Mouse (Mus musculus) urinary bladder, postnatal 36 days (tissue): ENCODE data around the gene Pla2g2d.

Experiments
- DNase-seq, 2 experiments: peaks; one replicate each; pipeline ENCODE4 v3.0.0; 2022; ENCODE audit warnings: low spot score in 2 of 2, mixed read lengths in 1 of 2

The Pla2g2d gene

DNA sequence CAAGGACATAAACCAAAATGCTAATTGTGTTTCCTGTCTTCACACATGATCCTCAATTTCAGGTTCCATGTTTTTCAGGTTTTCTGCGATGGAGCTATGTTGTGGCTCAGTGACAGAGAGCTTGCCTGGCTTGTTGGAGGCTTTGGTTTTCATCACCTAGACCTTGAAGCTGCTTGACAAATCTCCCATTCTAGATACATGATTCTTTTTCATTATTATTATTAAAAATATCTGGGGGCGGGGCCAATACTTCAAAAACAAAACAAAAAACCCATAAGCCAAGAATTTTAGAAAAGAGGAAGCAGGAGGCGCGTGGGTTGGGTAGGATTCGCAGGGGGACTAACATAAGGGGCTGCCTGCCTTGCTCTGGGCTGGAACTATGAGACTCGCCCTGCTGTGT is at the start of gene Pla2g2d:
TSS of gene Pla2g2d (plus strand) at position 301 of the 400 bp plus-strand sequence.
- no peak for DNase-seq

DNA sequence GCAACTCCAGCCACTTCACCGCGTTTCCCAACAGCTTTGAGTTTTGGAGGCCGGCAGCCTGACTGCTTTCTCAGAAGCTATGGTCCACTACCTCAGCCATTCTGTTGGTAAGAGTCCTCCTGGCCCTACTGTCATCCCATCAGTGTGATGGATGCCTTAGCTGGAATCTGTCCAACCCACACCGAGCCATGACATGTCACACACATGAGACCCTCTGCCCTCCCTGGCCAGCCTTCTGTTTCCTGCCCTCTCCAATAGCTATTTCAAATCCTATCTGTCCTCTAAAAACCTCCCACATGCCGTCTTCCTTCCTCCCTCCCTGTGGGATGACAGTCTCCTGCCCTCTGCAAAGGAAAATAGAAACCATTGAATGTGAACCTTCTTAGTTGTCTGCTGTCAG is 49.8 kb upstream of the Pla2g2d start:
- no peak for DNase-seq

DNA sequence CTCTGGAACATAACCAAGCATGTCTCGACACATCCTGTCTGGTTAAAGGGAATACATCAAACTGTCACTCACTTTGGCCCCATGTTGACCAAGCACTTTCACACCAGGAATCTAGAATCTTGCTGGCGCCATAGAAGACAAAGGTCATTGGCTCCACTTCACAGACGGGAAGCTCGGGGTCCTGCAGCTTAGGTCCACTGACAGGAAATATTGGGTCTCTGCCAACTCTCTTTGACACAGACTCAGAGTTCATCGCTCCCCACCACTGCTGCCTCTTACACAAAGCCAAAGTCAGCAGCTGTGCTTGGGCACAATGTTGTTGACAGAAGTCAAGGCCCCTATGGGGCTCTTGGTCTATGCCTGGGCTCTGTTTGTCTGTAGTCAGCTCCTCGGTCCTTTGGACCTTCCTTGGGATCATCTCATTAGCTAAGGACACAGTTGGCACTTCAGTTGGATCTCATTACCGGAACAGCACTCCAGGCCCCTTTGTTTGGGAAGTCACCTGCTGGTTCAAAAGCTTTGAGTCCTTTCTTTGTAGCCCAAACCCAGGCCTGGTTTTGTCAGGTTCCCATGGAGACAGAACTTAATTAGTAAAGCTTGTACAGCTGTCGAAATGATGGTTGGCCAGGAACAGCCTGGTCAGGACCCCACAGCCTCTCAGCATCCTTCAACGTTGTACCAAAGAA is 46.4 kb upstream of the Pla2g2d start:
- DNase-seq = peak in 1 of 2 experiments; percentile 12

DNA sequence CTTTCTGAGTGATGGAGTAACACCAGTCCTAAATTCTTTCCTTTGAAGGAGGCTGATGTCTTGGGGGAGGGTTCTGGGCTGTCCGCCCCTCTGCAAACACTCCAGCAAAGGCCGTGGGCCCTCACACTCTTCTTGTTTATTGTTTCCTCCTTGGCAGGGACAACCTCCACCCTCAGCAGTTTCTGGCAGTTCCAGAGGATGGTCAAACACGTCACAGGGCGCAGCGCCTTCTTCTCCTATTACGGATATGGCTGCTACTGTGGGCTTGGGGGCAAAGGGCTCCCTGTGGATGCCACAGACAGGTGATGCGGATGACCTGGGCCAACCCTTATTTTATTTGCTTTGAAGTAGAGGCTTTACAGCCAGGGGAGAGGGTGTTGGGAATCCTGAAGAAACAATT is 41.4 kb upstream of the Pla2g2d start:
- DNase-seq = no peak

DNA sequence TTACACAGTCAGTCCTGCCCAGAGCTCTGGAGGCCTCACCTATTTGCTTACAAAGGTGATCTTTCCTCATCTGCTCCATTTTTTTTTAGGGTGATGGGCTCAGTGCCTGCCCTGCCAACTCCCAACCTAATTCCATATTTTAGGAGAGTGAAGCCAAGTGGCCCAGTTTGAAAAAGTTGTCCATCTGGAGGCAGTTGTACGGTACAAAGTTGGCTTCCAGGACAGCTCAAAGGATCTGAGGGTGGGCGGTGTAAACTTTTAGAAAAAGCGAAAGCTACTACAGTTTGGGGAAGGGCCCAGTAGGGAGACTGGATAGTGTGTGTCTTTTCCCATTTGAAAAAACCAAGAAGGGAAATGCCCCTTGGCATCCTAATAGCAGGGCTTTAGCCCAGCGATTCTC is 40.7 kb upstream of the Pla2g2d start:
- DNase-seq = no peak

DNA sequence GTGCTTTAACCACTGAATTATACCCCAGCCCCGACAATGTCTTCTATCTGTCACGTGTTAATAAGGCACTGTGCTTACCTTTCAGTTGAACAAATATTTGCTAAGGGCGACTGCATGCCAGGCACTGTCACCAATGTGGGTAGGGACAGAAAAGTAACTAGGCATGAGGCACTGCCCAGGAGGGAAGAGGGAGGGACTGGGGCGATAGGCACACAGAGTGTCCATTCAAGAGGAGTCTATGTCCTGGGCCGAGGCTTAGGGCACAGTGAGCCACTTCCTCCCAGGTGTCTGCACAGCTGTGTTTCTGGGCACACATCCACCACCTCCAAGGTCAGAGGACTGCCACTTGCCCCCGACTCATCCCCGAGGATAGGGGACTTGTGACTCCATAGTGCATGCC is 38.5 kb upstream of the Pla2g2d start, which contains the start of gene Ubxn10:
TSS of gene Ubxn10 (minus strand) at position 137 of the 400 bp plus-strand sequence.
- DNase-seq = peak; percentile 57 to 61

DNA sequence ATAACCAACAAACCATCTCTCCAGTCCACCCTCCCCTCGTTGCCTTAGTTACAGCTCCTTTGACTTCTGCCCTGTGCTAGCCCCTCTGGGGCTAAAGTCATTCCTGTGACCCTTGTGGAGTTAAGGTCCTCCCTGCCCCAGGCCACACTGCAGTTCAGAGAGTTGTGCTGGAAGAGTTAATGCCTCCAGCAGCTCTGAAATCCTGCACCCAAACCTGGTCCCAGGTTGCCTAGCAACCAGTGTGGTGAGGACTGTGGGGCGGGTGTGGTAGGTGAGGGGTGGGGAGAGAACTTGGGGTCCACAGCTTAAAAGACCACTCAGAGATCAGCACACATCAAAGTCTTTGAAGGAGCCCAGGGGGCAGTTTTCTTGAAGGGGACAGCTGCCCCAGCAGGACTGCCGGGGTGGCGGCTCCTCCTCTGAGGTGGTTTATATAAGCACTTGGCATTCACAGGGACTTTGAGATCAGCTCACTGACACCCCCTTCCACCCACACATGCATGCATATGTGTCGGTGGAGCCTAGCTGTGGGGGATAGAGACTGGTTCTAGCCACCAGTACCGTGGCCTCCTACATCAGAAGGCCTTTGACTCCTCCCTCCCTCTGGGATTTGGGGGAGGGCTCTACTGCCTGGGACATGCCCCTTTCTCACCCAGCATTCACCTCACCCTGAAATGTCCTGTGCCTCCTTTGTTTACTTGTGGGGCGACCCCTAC is 36.2 kb upstream of the Pla2g2d start:
- no peak for DNase-seq

DNA sequence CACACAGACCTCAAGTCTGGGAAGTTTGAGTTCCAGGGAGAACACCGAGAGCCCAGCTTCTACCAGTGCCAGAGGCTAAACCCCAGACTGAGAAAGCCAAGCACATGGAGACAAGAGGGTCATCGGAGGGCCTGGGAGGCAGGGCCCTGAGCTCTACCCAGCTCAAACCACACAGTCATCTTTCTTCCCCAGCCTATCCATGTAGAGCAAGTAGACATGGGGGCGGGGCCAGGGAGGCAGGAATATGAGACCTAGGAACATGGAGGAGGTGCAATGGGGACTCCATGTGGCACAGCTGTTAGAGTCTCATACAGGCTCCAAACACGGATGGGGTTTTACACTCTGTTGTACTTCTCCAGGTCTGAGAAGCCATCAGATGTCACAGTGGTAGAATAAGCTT is 29.7 kb upstream of the Pla2g2d start:
- no peak for DNase-seq

DNA sequence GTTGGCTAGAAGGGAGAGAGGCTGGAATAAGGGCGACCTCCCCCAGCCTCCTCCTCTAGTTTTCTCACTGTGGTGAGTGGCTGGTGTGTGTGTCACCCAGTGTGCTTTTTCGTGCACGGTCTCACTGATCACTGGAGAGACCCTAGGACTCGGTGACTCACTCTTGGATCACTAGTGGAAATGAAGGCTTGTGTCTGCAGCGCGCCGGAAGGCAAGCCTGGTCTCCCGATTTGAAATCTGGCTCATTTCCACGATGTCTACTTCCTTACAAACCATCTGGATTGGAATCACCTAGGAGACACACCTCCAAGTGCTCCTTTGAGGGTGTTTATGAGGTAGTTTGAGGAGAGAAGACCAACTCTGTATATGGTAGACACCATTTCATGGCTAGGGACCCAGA is 28.7 kb upstream of the Pla2g2d start:
- DNase-seq = no peak

DNA sequence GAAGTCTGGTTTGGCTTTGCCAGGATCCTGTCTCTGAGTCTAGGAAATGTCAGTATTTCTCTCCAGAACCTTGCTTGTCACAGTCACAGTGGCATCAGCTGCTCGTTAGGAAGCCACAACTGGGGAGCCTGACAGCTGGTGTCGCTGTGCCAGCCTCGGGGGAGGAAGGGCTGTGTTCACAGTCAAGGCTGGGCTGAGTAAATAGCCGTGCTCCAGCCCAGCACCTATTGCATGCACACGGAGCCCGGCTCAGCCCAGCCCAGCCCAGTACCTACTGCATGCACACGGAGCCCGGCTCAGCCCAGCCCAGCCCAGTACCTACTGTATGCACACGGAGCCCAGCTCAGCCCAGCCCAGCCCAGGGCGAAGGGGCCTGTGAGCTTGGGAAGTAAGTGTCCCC is 27.7 kb upstream of the Pla2g2d start:
- no peak for DNase-seq

DNA sequence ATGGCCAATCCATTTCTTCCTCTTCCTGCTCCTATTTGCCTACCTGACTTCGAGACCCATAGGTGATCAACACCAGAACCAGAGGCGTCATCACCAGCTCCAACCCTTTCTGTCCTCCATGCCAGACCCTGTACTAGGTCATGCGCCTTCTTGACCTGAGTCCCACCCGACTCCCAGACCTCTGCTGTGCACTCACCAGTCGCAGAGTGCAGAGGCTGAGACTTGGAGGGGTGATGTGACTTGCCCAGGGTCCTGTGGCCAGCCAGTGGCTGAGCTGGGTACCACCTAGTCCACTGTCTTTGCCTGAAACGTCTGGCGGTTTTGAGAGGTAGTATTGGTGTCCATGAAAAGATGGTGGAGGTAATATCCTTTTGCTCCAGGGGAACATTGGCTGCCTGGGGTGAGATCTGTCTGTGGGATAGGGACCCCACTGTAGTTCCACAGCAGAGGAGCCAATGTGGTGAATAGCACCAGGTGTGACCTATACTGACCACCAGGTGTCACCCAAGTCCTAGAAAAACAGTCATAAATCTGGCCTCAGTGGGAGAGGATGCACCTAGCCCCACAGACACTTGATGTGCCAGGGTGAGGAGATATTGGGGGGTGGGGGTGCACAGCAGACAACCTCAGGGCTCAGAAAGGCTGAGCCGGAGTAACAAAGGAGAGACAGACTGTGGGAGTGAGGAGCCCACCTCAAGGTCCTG is 27.0 kb upstream of the Pla2g2d start:
- DNase-seq = peak in 1 of 2 experiments; percentile 28

DNA sequence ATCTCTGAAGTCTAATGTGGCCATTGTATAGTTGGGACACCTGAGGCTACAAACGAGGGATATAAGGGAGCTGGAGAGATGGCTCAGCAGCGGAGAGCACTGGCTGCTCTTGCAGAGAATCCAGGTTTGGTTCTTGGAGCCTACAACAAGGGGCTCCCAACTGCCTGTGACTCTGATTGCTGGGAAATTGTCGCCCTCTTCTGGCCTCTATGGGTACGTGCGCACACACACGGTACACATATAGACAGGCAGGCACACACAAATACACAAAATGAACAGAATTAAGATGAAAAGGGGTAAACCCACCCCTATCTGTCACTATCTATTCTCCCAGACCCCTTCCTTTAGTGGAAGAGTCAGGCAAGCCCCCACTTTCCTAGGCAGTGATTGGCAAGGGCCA is 22.9 kb upstream of the Pla2g2d start:
- DNase-seq = no peak

DNA sequence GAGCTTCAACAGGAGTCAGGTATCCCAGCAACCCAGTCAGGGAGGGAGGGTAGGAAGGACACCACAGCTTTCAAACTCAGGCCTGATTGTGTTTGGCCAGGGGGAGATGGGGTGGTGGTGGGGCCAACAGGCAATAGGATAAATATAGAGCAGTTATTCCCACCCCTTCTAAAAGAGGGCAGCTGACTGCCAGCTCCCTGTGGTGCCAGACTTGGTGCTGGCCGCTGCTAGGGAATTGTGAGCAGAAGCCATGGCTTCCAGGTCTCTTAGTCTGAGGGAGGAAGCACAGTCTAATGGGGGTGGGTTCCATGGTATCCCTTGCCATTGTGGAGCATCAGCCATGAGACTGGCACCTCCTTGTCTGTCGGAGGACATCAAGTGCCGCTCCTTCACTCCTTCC is 21.9 kb upstream of the Pla2g2d start:
- no peak for DNase-seq

DNA sequence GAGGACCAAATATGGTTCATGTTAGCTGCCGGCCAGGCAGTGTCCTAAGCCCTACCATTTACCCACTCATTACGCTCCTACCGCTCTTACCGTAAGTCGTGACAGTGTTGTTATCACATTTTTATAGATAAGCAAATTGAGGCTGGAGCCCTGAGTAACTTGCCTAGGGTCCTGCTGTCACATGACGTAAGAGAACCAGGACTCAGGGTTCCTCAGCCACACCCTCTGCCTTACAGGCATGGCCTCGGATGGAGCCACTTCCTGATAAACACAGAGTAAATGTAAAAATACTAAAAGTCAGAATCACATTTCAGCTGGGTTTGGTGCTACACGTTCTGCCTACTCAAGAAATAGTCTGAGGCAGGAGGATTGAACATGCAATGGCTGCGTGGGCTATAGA is 21.1 kb upstream of the Pla2g2d start:
- no peak for DNase-seq

DNA sequence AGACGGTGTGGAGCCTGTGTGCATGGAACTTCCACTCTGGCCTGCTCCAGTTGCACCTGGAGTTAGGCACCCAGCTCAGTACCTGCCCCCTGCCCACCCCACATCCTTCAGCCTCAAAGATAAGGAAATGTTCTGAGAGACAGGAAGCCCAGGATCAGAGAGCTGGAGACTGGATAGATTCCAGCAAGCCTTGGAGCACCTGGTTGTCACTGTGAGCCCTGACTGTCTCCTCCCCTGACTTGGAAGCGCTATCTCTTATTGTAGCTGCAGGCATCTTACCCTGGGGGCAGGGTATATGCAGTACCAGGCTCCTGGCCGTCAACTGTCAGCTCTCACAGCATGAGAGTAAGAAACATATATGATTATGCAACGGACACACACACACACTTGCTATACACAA is 20.1 kb upstream of the Pla2g2d start:
- DNase-seq = no peak

DNA sequence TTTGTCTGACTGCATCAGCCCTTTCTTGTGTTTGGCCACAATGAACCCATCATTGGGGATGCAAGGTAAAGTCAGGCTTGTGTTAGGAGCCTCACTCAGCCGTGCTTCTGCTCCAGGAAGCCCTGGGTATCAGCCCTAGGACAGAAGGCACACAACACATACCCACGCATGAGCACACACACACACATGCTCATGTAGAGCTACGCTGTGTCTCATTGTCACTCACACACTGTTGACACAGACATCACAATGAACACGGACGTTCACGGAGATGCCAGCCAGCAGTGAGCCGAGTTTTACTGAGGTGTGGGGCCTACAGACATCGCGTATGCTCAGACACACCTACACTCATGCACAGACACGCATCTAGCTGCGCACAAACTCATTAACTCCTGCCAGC is 19.6 kb upstream of the Pla2g2d start:
- DNase-seq = no peak

DNA sequence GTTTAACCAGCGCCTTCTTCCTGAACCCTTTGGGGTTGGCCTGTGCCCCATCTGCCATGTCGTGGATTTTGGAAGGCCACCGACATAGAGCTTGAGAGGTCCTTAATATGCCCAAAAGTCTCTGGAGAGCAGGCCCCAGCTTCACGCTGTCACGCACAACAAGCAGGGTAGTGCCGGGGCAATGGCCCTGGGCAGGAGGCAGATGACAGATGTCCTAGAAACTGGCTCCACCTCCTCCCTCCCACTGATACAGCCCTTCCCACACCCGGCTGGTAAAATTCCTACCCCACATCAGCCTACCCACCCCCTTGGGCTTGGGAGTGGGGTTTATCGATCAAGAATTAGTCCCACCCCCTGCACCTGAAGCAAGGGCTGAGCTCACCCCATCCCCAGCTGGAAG is 18.1 kb upstream of the Pla2g2d start, which contains the start of gene Pla2g2f:
TSS of gene Pla2g2f (minus strand) at position 211 of the 400 bp plus-strand sequence.
- no peak for DNase-seq

DNA sequence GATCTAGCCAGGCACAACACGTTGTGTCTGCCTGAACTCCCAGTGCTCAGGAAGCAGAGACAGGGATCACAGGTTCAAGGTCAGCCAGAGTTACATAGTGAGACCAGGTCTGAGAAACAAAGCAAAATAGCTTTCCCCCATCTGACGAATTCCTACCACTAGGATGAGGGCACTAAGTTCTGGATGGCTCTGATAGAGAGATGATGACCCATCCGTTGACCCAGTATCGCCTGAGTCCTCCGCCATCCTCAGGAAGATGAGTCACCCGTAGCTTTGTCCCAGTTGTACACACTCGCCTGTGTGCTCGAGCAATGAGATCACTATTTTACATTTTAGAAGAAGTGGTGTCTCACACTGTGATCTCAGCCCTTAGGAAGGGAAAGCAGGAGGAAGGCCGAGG is 13.3 kb upstream of the Pla2g2d start:
- no peak for DNase-seq

DNA sequence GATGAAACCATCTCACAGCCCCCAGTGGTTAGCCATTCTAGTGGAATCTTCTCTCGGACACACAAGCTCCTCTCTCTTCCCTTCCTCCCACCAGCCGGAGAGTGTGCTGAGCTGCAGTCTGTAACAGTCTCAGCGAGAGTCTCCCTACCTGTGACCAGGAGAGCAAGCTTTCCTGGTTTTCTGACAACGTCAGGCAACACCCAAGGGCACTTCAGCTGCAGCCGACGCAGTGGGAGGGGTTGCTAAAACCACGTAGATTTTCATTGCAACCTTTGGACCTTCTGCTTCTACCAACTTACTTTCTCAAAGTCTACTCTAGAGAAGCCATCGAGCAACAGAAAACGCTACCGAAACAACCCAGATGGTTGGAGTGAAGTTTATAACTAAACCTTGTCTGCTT is 3.6 kb upstream of the Pla2g2d start:
- no peak for DNase-seq

DNA sequence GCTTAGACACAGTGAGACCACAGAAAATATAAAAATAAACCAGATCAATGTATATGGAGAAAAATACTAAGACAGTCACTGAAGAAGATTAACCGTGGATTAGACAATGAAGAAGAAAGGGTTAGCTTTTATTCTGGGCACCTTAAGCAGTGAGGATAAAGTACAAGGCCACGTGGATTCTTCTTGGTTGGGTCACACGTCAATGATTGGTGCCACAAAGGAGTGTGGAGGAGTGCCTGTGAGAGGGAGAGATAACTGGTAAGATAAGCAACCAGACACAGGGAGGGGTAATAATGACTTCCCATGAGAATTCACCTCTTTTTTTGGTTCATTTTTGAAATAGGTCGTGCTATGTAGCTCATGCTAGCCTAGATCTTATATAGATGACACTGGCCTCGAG is 3.1 kb upstream of the Pla2g2d start:
- DNase-seq = no peak

DNA sequence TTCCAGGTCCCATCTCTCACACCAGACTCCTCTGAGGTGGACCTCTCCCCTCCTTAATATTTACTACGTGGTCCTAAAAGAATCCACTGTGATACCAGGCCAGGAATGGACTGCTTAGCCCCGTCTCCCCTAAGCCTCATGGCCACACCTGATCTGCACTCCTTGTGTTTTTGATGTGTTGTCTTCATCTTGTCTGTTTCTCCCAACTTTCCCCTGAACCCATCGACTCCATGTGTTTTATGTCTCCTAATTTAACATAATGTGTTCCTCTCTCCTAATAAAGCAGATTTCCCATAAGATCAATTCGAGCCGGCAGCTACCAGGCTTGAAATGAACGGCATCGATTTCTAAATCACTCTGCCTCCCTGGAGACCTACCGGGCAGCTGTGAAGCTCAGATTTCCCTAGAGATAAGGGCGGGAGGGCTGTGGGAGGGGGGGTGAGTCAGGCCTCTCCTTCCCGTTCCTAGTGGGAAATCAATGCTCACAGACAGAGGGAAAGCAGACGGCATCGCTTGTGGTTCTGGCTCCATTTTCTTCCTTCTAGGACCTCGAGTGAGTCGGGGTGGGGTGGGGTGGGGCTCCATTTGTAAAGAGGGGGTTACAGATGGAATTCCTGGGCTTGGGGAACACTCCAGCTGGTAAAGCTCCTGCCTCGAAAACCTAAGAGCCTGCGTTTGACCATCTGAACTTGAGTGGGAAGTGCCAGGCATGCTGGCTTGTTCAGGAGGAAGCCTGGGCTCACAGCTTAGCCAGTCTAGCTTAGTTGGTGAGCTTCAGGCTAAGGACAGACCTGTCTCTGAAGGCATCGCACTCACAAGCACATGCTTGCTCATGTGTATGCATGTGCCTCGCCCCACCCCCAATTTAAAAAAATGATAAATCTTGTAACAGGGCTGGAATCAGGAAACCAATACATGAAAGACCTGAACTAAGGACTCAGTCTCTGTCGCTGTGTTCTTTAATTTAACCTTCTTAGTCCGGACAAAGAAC is 2.2 kb downstream of the Pla2g2d start:
- DNase-seq = no peak

DNA sequence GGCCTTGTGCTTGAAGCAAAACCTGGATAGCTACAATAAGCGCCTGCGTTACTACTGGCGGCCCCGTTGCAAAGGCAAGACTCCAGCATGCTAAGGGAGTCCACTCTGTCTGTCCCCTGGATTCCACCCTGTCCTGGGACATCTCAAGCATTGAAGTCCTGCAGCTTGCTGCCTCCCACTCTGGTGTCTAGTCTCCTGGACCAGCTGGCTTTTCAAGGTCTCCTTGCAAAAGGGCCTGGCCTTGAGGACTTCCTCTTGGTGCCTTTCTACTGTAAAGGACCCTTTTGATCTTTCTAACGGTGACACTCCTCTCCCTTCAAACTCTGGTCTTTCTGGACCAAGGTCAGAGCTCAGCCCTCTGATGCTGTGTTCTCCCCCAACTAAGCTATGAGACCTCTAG is 4.8 kb downstream of the Pla2g2d start:
- DNase-seq = no peak
